Mouse (Mus musculus) small intestine, adult 2 months (tissue): Measurements from ENCODE around the gene Prim1. TPM values are rescaled to one million over a fixed set of nuclear protein-coding genes. Genes with fewer than 3 reads are reported as not detected.

Experiments
- H3K27ac ChIP-seq: fragments of 200-500 bp; 2 replicates; pipeline ENCODE4 v1.5.1; 2012; ENCODE audit warnings: low read depth, low read length, control low read depth, inconsistent platforms; ENCODE audit not compliant: insufficient read depth
- H3K27me3 ChIP-seq: fragments of 200-500 bp; 2 replicates; pipeline ENCODE4 v1.6.1; 2012; ENCODE audit warnings: mild to moderate bottlenecking, moderate library complexity, low read length, inconsistent platforms; ENCODE audit not compliant: control insufficient read depth, insufficient read depth
- H3K36me3 ChIP-seq: fragments of 200-500 bp; 2 replicates; pipeline ENCODE4 v1.6.1; 2012; ENCODE audit warnings: mild to moderate bottlenecking, low read length, control low read depth, inconsistent platforms; ENCODE audit not compliant: control insufficient read depth, insufficient read depth
- H3K4me1 ChIP-seq: fragments of 200-500 bp; 2 replicates; pipeline ENCODE4 v1.6.1; 2012; ENCODE audit warnings: low read length, inconsistent platforms, mixed read lengths; ENCODE audit not compliant: control insufficient read depth, insufficient read depth, insufficient read length
- H3K4me3 ChIP-seq: fragments of 200-500 bp; 2 replicates; pipeline ENCODE4 v1.5.1; 2012; ENCODE audit warnings: low read depth, mild to moderate bottlenecking, control low read depth, inconsistent platforms, low read length, moderate library complexity
- CTCF ChIP-seq: fragments of 200-500 bp; IDR thresholded peaks from 2 replicates; pipeline ENCODE4 v1.5.1; 2012; ENCODE audit warnings: low read depth, mild to moderate bottlenecking, control low read depth, inconsistent platforms, low read length, moderate library complexity, mixed read lengths; ENCODE audit not compliant: insufficient replicate concordance, insufficient read length; ENCODE audit errors: extremely low read depth
- POLR2A ChIP-seq: fragments of 200-500 bp; IDR thresholded peaks from 2 replicates; pipeline ENCODE4 v1.6.1; 2012; ENCODE audit warnings: low read depth, mild to moderate bottlenecking, control low read depth, inconsistent platforms, low read length, moderate library complexity
- WGBS: fragments of 180-500 bp; shearing (Covaris S2); methylation state at CpG from one replicate; pipeline ENCODE4 v1.1.7; 2018; 5-methylcytosine and 5-hydroxymethylcytosine counted together
- polyA plus RNA-seq: library from polyadenylated mRNA; depleted of rRNA; stranded (reverse); fragments of >200 nt; gene quantifications from 2 replicates; pipeline ENCODE4 v1.2.3, GENCODE M21; 2012; rRNA removed

Gene Prim1
- polyA plus RNA-seq: 0.89 and 1.5 TPM in 2 replicates

GRCm38 (mm10) chr10:128015068-128015934, at the start of gene Prim1:
Gene Prim1 (plus strand): TSS chr10:128015168.
- WGBS: 1% methylated on average over 31 of the region's 31 CpGs
- TF ChIP-seq CTCF (0 out of 2 replicates have a peak, but pooled peaks have one; percentile 5), POLR2A (peak; percentile 15; the same call in 1 of the 2 replicates)
- peaks cover 8% of the 10 kb centered on the region for H3K36me3 ChIP-seq
- peak within 1 kb of the TSS; percentile 72 for H3K4me3 ChIP-seq
- H3K27ac ChIP-seq: no peak within 1 kb of the TSS
- no peaks in the 10 kb centered on the region for H3K4me1 ChIP-seq
- no peaks in the 10 kb centered on the region for H3K27me3 ChIP-seq

DNA sequence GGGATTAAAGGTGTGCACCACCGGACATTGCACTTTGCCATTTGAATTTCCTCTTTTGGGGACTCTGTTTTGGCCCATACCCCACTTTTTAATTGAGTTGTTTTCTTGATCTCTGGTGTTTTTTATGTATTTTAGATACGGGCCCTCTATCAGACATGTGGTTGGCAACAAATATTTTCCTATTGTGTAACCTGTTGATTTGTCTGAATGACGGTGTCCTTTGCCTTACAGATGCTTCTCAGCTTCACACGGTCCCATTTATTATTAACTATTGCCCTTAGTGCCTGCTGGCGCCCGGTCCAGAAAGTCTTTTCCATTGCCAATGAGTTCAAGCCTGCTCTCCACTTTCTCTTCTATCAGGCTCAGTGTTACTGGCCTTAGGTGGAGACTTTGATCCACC, 48.5 kb upstream of the Prim1 start:
- 24% methylated on average over 6 of the region's 6 CpGs for WGBS

GRCm38 (mm10) chr10:127969820-127970219, 45.1 kb upstream of the Prim1 start:
- peak overlapping the region; percentile 97 for H3K27ac ChIP-seq

More for the DNA sequence above, 48.5 kb upstream of the Prim1 start:
- Histone ChIP-seq H3K4me3 (no peak overlapping the region), H3K4me1 (peaks cover 19% of the 10 kb centered on the region; the same call in 1 of the 2 replicates), H3K27ac (peak overlapping the region; percentile 49), H3K27me3 (no peaks in the 10 kb centered on the region), H3K36me3 (no peaks in the 10 kb centered on the region)
- TF ChIP-seq POLR2A (no peak), CTCF (no peak)

DNA sequence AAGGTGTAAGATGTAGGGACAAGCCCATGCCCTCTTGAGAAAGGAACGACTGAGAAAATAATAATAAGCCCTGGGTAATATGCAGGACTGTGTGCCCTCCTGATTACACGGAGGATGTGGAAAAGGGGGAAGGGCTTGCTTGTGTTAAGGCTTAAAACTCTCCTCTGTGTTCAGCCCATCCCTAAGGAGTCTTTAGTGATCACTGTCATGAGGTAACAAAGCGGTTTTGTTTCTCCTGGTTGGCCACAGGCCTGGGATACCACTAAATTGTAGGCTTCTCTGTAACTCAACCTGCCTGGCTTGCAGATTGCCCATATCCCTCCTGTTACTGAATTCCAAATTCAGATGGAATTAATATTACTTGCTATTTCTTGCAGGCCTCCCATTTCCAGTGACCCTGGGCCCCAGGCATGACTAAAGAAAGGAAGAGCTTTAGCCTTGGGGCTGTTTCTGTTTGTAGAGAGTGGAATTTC, 44.6 kb upstream of the Prim1 start:
- peaks cover 18% of the 10 kb centered on the region; the same call in 1 of the 2 replicates for H3K4me1 ChIP-seq
- 23% methylated on average over 3 of the region's 3 CpGs for WGBS

More at GRCm38 (mm10) chr10:127969820-127970219, 45.1 kb upstream of the Prim1 start:
- peaks cover 19% of the 10 kb centered on the region; the same call in 1 of the 2 replicates for H3K4me1 ChIP-seq
- H3K36me3 ChIP-seq: no peaks in the 10 kb centered on the region
- H3K4me3 ChIP-seq: no peak overlapping the region
- no peak for TF ChIP-seq POLR2A
- no peak for TF ChIP-seq CTCF
- H3K27me3 ChIP-seq: no peaks in the 10 kb centered on the region
- 13% methylated on average over 4 of the region's 4 CpGs for WGBS

DNA sequence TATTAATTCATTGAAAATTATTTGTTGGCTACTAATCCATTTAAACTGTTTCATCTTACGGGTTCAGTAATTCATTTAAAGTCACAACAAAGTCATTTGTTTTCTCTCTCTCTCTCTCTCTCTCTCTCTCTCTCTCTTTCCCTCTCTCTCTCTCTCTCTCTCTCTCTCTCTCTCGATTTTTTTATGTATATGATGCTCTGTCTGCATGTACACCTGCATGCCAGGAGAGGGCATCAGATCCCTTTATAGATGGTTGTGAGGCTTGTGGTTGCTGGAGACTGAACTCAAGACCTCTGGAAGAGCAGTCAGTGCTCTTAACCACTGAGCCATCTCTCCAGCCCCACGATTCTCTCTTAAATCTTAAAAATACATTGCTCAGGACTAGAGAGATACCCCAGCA, 43.8 kb upstream of the Prim1 start:
- 56% methylated on average over 3 of the region's 3 CpGs for WGBS
- H3K36me3 ChIP-seq: no peaks in the 10 kb centered on the region
- no peak overlapping the region for H3K4me3 ChIP-seq
- H3K27ac ChIP-seq: no peak overlapping the region
- no peaks in the 10 kb centered on the region for H3K27me3 ChIP-seq
- H3K4me1 ChIP-seq: peaks cover 15% of the 10 kb centered on the region; the same call in 1 of the 2 replicates
- peak; percentile 20; the same call in 1 of the 2 replicates for TF ChIP-seq CTCF
- no peak for TF ChIP-seq POLR2A

More for the DNA sequence above, 44.6 kb upstream of the Prim1 start:
- no peak for TF ChIP-seq CTCF
- TF ChIP-seq POLR2A: no peak
- Histone ChIP-seq H3K27me3 (no peaks in the 10 kb centered on the region), H3K36me3 (no peaks in the 10 kb centered on the region), H3K4me3 (no peak overlapping the region), H3K27ac (peak overlapping the region; percentile 97)

DNA sequence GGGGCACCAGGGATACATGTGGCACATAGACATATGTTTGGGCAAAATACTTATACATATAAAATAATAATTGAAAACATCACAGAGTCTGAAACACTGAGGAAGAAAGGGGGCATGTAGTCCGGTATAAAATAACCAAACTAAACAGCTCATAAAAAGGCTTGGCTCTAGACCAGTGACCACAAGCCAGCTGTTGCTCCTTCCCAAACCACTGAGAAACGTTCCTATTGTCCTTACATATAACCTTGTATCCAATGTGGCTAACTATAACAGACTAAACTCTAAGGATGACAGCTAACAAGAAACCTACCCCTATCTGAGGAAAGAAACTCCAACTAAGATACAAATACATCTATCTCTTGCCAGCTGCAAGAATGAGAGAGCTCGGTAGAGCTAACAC, 40.9 kb upstream of the Prim1 start:
- 77% methylated on average over 3 of the region's 3 CpGs for WGBS
- no peak overlapping the region for H3K4me3 ChIP-seq
- TF ChIP-seq POLR2A: no peak
- H3K27me3 ChIP-seq: no peaks in the 10 kb centered on the region
- H3K4me1 ChIP-seq: peaks cover 13% of the 10 kb centered on the region; the same call in 1 of the 2 replicates
- H3K36me3 ChIP-seq: no peaks in the 10 kb centered on the region
- H3K27ac ChIP-seq: no peak overlapping the region

DNA sequence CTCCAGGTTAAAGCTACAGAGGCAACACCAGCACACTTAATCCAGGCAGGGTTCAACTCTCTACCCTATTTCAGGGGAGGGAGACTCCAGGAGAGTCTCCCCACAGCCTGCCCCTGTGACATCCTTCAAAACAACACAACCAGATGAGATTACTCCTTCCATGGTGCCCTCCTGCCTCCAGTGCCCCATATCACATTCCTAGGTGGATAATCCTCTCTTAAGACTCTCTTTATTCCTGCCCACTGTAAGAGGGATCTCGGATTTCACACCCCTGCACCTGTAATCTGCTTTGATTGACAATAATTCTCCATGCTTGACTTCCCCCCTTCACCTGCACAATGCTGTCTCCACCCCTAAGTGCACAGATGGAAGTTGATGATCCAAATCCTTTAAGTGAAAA, 39.5 kb upstream of the Prim1 start:
- Histone ChIP-seq H3K36me3 (no peaks in the 10 kb centered on the region), H3K4me1 (peaks cover 10% of the 10 kb centered on the region; the same call in 1 of the 2 replicates), H3K27ac (no peak overlapping the region), H3K27me3 (no peaks in the 10 kb centered on the region), H3K4me3 (no peak overlapping the region)
- TF ChIP-seq CTCF (no peak), POLR2A (no peak)
- WGBS: 51% methylated on average over 1 of the region's 1 CpGs
